Mouse (Mus musculus) embryonic facial prominence, embryonic 13.5 days (tissue): ENCODE measurements at regions not wholly inside any gene's neighbourhood (a gene's known extent, or its start where the extent isn't known, plus 50 kb on each side); places are given as distances from the start of the nearest gene placed in this dataset.
"Not testable (repeated sequence)": the region's sequence is repeated elsewhere in the genome, so short reads cannot be mapped to it uniquely, and the experiment has no call there.

Experiments
- ATAC-seq: fragments of 200-750 bp; cut with Nextera tagmentation; 2 replicates; pipeline ENCODE4 v1.8.0; 2017; ENCODE audit warnings: low read depth; ENCODE audit not compliant: insufficient number of reproducible peaks, insufficient read depth, low FRiP score, low TSS enrichment
- H3K27ac ChIP-seq: fragments of 300-500 bp; sonication (generic); 2 replicates; pipeline ENCODE4 v1.5.1; 2015; ENCODE audit warnings: moderate library complexity, mild to moderate bottlenecking, inconsistent platforms
- H3K27me3 ChIP-seq: fragments of 300-500 bp; sonication (generic); 2 replicates; pipeline ENCODE4 v1.6.1; 2015; ENCODE audit warnings: mild to moderate bottlenecking, inconsistent platforms
- H3K36me3 ChIP-seq: fragments of 300-500 bp; sonication (generic); 2 replicates; pipeline ENCODE4 v1.6.1; 2015; ENCODE audit warnings: mild to moderate bottlenecking, inconsistent platforms
- H3K4me1 ChIP-seq: fragments of 300-500 bp; sonication (generic); 2 replicates; pipeline ENCODE4 v1.6.1; 2015; ENCODE audit warnings: inconsistent platforms
- H3K4me2 ChIP-seq: fragments of 300-500 bp; sonication (generic); 2 replicates; pipeline ENCODE4 v1.6.1; 2015; ENCODE audit warnings: moderate library complexity, mild to moderate bottlenecking, inconsistent platforms
- H3K4me3 ChIP-seq: fragments of 300-500 bp; sonication (generic); 2 replicates; pipeline ENCODE4 v1.5.1; 2015; ENCODE audit warnings: mild to moderate bottlenecking, inconsistent platforms
- H3K9ac ChIP-seq: fragments of 300-500 bp; sonication (generic); 2 replicates; pipeline ENCODE4 v1.6.1; 2015; ENCODE audit warnings: mild to moderate bottlenecking, inconsistent platforms
- H3K9me3 ChIP-seq: fragments of 300-500 bp; sonication (generic); 2 replicates; pipeline ENCODE4 v1.6.1; 2016; ENCODE audit warnings: inconsistent platforms
- WGBS: fragments of 180-500 bp; shearing (Covaris S2); methylation state at CpG from one replicate; pipeline ENCODE4 v1.1.7; 2015; ENCODE audit warnings: mixed read lengths; 5-methylcytosine and 5-hydroxymethylcytosine counted together

DNA sequence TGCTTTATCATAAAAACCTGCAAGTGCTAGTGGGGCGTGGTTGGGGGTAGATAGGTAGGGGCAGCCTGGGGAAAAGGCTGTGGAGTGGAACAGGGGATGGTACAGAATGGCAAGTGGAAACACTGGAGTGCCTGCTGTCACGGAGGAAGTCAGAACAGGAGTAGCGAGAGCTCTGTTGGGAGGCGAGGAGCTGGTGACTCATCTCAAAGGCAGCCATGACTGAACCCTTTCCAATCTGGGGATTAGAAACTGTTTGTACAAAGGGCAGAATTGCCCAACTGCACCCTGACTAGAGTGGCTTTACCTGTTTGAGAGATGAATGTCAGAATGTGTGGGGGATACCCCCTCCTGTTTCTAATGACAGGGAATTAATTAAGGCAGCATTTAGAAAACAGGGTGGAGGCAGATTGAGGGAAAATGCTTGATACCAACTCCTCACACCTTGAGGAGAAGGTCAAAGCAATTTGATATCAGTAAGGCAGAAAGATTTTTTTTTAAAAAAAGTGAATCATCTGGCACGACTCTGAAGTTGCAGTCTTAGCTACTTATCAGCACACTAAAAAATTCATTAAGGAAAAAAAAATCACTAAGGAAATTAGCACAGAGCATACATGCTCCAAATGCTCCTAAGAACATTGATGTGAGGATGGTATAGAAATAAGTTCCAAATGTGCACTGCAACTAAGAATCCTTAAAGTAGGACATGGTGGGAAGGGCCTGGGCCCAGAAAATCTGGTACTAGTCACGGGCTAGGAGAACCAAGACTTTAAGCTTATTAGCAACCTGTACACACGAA lies 54.7 kb upstream of the Usp25 start:
- H3K9me3 ChIP-seq = no peaks in the 10 kb centered on the region
- no peak for ATAC-seq
- WGBS = 57% methylated on average over 7 of the region's 7 CpGs
- no peak overlapping the region for H3K4me2 ChIP-seq
- no peaks in the 10 kb centered on the region for H3K36me3 ChIP-seq
- no peak overlapping the region for H3K27ac ChIP-seq
- 0 out of 2 replicates have a peak, but pooled peaks cover 3% of the 10 kb centered on the region for H3K4me1 ChIP-seq
- H3K4me3 ChIP-seq = no peak overlapping the region
- no peaks in the 10 kb centered on the region for H3K27me3 ChIP-seq
- no peak overlapping the region for H3K9ac ChIP-seq

DNA sequence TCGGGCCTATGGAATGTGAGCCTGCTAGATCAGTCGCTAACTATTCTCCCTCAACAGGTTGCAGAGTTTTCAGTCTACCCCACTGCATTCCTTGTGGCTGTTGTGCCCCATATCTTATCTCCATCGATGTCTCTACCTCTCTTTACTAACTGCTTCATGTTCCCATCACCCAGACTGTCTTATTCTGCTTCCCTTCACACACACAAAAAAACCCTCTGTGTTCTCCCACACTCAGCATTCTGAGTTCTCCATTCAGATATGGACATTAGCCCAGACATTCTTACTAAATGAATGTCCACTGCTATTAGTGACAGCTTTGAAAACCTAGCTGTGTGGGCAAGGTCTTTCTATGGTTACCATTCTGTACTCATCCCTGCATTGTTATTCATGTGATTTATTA lies 56.0 kb upstream of the Usp25 start:
- H3K4me3 ChIP-seq = no peak overlapping the region
- no peak for ATAC-seq
- 66% methylated on average over 3 of the region's 3 CpGs for WGBS

DNA sequence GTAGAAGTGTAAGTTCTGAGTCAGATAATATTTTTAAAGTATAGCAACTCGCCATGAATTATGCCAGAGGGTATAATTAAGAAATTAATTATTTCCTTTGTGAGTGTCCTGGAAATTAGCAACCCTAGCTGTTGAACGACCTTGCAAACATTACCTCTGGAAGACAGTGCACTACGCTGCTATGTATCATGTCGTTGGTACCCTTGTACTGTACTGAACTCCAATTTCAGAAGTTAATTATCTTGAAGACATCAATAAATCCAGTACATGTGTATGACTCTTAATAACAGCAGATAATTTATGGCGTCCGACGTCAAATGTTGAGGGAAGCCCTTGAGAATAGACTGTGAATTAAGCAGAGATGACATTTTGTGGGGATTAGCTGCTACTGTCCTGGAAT lies 56.4 kb upstream of the Usp25 start:
- H3K9me3 ChIP-seq = no peaks in the 10 kb centered on the region
- ATAC-seq = no peak
- no peak overlapping the region for H3K27ac ChIP-seq
- H3K4me2 ChIP-seq = no peak overlapping the region
- H3K27me3 ChIP-seq = no peaks in the 10 kb centered on the region
- 0 out of 2 replicates have a peak, but pooled peaks cover 3% of the 10 kb centered on the region for H3K4me1 ChIP-seq
- 79% methylated on average over 7 of the region's 7 CpGs for WGBS
- H3K9ac ChIP-seq = no peak overlapping the region
- H3K4me3 ChIP-seq = no peak overlapping the region
- no peaks in the 10 kb centered on the region for H3K36me3 ChIP-seq

More for the DNA sequence above, 56.0 kb upstream of the Usp25 start:
- H3K27ac ChIP-seq = no peak overlapping the region
- H3K4me1 ChIP-seq = 0 out of 2 replicates have a peak, but pooled peaks cover 3% of the 10 kb centered on the region
- no peaks in the 10 kb centered on the region for H3K27me3 ChIP-seq
- no peaks in the 10 kb centered on the region for H3K36me3 ChIP-seq
- H3K9ac ChIP-seq = no peak overlapping the region
- no peaks in the 10 kb centered on the region for H3K9me3 ChIP-seq
- no peak overlapping the region for H3K4me2 ChIP-seq

DNA sequence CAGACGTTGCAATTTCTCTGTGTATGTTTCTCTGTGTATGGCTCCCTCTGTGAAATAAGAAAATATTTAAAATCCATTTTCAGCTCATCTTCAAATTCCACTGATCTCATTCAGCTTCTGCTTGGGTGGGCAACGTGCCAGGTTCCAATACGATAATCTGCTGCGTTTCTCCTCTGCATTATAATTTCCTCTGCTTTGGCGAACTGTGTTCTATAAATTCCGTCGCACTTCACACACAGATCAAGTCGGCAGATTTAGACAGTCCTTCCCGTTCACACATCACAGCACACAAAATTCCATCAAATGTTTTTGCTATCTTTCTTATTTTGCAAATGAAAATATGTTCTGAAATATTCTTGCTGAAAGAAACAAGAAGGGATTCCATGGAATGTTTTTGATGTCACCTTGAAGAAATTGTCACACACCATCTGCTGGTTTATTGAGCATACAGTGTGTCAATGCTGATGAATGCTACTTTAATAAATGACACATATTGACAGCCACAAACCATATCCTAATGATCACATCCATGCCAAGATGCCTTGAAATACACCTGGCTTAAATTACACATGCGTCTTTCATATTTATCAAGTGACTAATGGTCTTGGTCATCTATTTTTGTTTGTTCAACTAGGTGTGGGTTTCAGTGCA lies 62.5 kb upstream of the Usp25 start:
- no peaks in the 10 kb centered on the region for H3K27me3 ChIP-seq
- no peaks in the 10 kb centered on the region for H3K9me3 ChIP-seq
- no peaks in the 10 kb centered on the region for H3K36me3 ChIP-seq
- H3K9ac ChIP-seq = no peak overlapping the region
- H3K27ac ChIP-seq = no peak overlapping the region
- no peak for ATAC-seq
- WGBS = 78% methylated on average over 10 of the region's 10 CpGs
- H3K4me1 ChIP-seq = no peaks in the 10 kb centered on the region
- no peak overlapping the region for H3K4me3 ChIP-seq
- no peak overlapping the region for H3K4me2 ChIP-seq

DNA sequence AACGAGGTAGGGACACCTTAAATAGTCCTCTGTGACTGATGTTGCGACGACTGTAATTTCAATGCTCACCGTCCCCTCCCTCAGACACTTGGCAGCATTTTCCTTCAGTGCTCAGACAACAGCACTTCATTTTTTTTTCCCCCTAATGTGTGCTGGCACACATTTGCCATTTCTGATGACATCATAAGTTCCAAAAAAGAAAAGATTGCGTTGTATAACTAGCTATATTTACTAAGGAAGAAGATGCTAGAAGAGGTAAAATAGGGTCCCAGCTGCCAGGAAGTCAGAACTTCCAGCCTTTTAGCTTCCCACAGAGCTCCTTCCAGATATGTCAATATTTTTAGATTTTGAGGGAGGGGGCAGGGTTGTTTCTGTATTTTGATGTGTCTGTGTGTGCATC lies 66.5 kb upstream of the Usp25 start:
- Histone ChIP-seq H3K9ac (no peak overlapping the region), H3K9me3 (no peaks in the 10 kb centered on the region), H3K27ac (no peak overlapping the region), H3K4me1 (no peaks in the 10 kb centered on the region), H3K4me3 (no peak overlapping the region), H3K27me3 (no peaks in the 10 kb centered on the region), H3K4me2 (no peak overlapping the region), H3K36me3 (no peaks in the 10 kb centered on the region)
- no peak for ATAC-seq
- 75% methylated on average over 5 of the region's 5 CpGs for WGBS

DNA sequence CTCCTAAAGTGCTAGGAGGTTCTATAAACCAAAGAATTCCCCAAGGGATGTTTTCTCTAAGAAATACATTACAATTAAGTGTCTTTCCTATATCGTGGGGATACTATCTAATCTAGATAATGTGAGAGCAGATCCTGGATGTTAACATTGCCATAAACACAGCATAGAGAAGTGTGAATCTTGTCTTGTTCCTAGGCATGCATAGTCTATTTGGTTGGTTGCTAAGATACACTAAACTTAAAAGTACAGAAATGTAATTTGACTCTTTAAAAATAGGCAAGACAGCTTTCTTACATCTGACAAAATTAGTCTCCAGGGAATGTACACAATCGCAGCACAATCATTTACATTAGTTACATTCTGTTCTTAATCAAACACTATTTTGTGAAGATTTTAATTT lies 75.4 kb upstream of the Usp25 start:
- no peak overlapping the region for H3K4me3 ChIP-seq
- H3K9ac ChIP-seq = no peak overlapping the region
- H3K4me1 ChIP-seq = no peaks in the 10 kb centered on the region
- no peaks in the 10 kb centered on the region for H3K27me3 ChIP-seq
- H3K27ac ChIP-seq = no peak overlapping the region
- no peak overlapping the region for H3K4me2 ChIP-seq
- no peak for ATAC-seq
- WGBS = 51% methylated on average over 2 of the region's 2 CpGs
- no peaks in the 10 kb centered on the region for H3K9me3 ChIP-seq
- H3K36me3 ChIP-seq = no peaks in the 10 kb centered on the region

DNA sequence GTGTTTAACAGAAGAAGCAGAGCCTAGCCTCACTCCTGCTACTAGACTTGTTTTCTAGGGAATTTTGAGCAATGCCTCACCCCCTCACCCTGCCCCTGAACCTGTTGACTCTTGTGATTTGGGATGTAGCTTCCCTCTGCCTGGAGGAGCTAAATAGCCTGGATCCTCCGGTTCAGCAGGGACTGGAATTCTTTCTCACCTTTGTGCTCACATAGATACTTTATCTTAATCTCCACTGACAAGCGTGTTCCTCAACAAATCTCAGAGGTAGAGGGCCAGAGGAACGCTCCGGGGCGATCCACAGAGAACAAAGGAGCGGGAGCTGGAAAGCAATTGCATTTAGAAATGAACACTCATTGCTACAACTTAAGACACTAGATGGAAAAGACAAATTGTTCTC lies 85.6 kb upstream of the Usp25 start:
- Histone ChIP-seq H3K4me1 (no peaks in the 10 kb centered on the region), H3K36me3 (no peaks in the 10 kb centered on the region), H3K27ac (no peak overlapping the region), H3K9ac (no peak overlapping the region), H3K27me3 (no peaks in the 10 kb centered on the region), H3K4me3 (no peak overlapping the region), H3K9me3 (no peaks in the 10 kb centered on the region), H3K4me2 (no peak overlapping the region)
- 76% methylated on average over 6 of the region's 6 CpGs for WGBS
- no peak for ATAC-seq

DNA sequence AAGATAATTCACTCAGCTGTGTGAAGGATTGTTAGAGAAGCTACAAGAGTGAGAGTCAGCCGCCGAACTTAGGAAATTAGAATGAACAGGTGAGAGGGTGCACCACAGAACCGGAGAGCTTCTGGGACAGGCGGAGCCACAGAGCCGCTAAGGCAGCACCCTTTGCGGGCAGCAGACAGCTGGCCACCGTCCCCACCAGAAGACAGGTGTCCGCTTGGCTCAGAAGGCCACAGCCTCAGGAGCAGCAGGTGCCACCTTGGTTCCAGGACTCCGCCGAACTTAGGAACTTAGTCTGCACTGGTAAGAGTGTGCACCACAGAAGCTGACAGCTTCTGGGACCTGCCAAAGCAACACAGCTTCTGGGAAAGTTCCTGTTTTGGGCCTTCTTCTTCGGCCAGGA lies 93.4 kb upstream of the Usp25 start:
- ATAC-seq, H3K4me1 ChIP-seq, H3K27me3 ChIP-seq, H3K36me3 ChIP-seq, H3K9me3 ChIP-seq, H3K4me2 ChIP-seq, H3K4me3 ChIP-seq, H3K27ac ChIP-seq, H3K9ac ChIP-seq: not testable (repeated sequence)
- 92% methylated on average over 11 of the region's 11 CpGs for WGBS

DNA sequence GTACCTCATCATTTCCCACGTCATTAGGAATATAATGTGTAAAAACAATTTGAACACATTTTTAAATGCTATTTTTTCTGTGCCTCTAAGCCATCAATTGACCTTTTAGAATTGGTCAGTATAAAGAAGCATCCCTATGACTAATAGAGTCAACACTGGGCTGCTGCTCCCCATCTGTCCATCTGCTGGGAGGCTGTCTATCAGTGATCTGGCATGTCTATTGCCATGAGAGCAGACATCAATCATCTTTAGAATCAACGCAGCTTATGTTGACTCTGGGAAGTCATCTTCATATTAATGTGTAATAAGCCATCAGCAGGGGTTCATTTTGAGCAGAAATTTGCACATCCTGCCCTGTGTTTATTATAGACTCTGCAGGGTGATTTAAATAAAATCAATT lies 94.9 kb upstream of the Usp25 start:
- no peaks in the 10 kb centered on the region for H3K4me1 ChIP-seq
- WGBS = 80% methylated on average over 2 of the region's 2 CpGs

DNA sequence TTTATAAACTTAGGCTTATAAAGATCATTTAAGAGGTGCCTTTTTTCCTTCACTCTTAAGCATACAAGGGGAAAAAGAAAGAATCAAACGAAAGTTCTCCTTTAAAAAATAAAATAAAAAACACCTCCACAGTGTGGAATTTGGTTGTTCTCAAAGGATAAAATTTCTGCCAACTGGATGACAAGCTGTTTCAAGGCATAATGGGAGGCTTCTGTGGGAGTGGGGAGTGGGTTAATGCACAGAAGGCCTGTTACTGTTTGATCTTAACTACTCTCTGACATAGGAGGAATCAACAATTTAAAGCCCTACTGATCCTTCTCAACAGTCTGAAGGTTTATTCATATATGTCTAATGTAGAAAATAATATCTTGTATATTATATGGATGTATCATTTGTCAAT lies 99.2 kb upstream of the Usp25 start:
- Histone ChIP-seq H3K27ac (no peak overlapping the region), H3K9me3 (no peaks in the 10 kb centered on the region), H3K4me2 (no peak overlapping the region), H3K27me3 (no peaks in the 10 kb centered on the region), H3K36me3 (no peaks in the 10 kb centered on the region), H3K4me1 (no peaks in the 10 kb centered on the region), H3K9ac (no peak overlapping the region), H3K4me3 (no peak overlapping the region)
- no peak for ATAC-seq
- 51% methylated on average over 1 of the region's 1 CpGs for WGBS

More for the DNA sequence above, 94.9 kb upstream of the Usp25 start:
- H3K4me2 ChIP-seq = no peak overlapping the region
- no peak for ATAC-seq
- H3K27me3 ChIP-seq = no peaks in the 10 kb centered on the region
- H3K27ac ChIP-seq = no peak overlapping the region
- H3K36me3 ChIP-seq = no peaks in the 10 kb centered on the region
- no peaks in the 10 kb centered on the region for H3K9me3 ChIP-seq
- no peak overlapping the region for H3K4me3 ChIP-seq
- H3K9ac ChIP-seq = no peak overlapping the region

DNA sequence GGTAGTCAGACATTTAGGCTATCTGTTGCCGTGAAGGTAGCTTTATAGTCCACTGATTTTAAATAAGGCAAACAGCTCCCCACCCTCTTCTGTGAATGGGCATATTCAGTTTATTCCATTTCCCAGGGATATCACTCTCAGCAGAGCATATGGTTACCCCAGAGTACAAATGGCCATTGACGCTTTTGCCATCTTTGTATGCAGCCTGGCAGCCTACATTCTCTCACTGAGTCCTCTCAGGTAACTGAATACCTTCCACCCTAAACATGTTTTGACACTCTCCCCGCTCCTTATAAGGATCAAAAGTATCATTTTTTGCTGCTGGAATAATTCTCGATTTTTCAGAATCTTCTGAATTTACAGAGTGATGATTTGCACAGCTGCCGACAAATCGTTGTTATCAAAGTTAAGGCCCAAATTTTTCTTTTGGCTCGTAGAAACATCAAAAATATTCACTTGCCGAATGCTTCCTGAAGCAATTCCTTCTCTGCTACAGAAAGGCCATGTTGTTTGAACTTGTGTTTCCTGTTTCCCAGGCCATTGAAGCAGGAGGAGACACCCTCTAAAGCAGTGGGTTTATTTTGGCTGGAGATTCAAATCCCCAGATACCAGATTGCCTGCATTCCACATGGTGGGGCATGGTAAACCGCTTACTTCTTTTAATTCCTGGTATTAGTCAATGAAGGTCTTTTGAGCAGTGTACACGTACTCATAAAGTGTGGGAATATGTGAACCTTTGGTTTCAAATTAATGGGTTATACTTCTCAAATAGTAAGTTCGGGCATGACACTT lies 108.1 kb upstream of the Usp25 start:
- no peak overlapping the region for H3K4me2 ChIP-seq
- H3K4me1 ChIP-seq = no peaks in the 10 kb centered on the region
- 67% methylated on average over 11 of the region's 11 CpGs for WGBS
- ATAC-seq = peak; percentile 70; the same call in 1 of the 2 replicates
- no peak overlapping the region for H3K4me3 ChIP-seq
- H3K27ac ChIP-seq = no peak overlapping the region
- no peaks in the 10 kb centered on the region for H3K9me3 ChIP-seq
- no peaks in the 10 kb centered on the region for H3K27me3 ChIP-seq
- H3K9ac ChIP-seq = no peak overlapping the region
- no peaks in the 10 kb centered on the region for H3K36me3 ChIP-seq
